Mouse (Mus musculus) bone marrow macrophage, adult 2 months (primary cell): ENCODE data around the gene Zfp605. TPM values are rescaled to one million over a fixed set of nuclear protein-coding genes. Genes with fewer than 3 reads are reported as not detected.
"Not testable (repeated sequence)": the region's sequence is repeated elsewhere in the genome, so short reads cannot be mapped to it uniquely, and the experiment has no call there.

Source experiments
- H3K27ac ChIP-seq: 2 replicates; pipeline ENCODE4 v1.5.1; 2012; ENCODE audit warnings: low read depth, low read length; ENCODE audit not compliant: insufficient read depth
- H3K4me1 ChIP-seq: 2 replicates; pipeline ENCODE4 v1.6.1; 2012; ENCODE audit warnings: low read length; ENCODE audit not compliant: control insufficient read depth, insufficient read depth
- H3K4me3 ChIP-seq: 2 replicates; pipeline ENCODE4 v1.5.1; 2012; ENCODE audit warnings: mild to moderate bottlenecking, low read length, moderate library complexity; ENCODE audit not compliant: insufficient read depth
- CTCF ChIP-seq: IDR thresholded peaks from 2 replicates; pipeline ENCODE4 v1.5.1; 2012; ENCODE audit warnings: low read depth, mild to moderate bottlenecking, low read length, moderate library complexity
- POLR2A ChIP-seq: IDR thresholded peaks from 2 replicates; pipeline ENCODE4 v1.6.1; 2012; ENCODE audit warnings: mild to moderate bottlenecking, low read depth, low read length, borderline replicate concordance
- polyA plus RNA-seq: library from polyadenylated mRNA; stranded (reverse); fragments of >200 nt; gene quantifications from 2 replicates; pipeline ENCODE4 v1.2.4, GENCODE M21; 2012; ENCODE audit not compliant: missing spikeins, insufficient read depth, insufficient read length

Zfp605 gene
- polyA plus RNA-seq, 1 experiment, result 4.5 TPM

- peak within 1 kb of the TSS; percentile 93 for H3K4me3 ChIP-seq
- 0 out of 2 replicates have a peak, but pooled peaks cover 2% of the 10 kb centered on the region for H3K4me1 ChIP-seq
- TF ChIP-seq POLR2A, result no peak; the same call in 1 of the 2 replicates
- TF ChIP-seq CTCF, result no peak
- peak within 1 kb of the TSS; percentile 89 for H3K27ac ChIP-seq
Observed at GRCm38 (mm10) chr5:110107581-110108304, 2.1 kb upstream of the Zfp605 start, which contains the start of gene Gtpbp6. TSS of gene Gtpbp6 (minus strand) at chr5:110108197.

- H3K4me1 ChIP-seq, result 0 out of 2 replicates have a peak, but pooled peaks cover 2% of the 10 kb centered on the region
- TF ChIP-seq CTCF (no peak), POLR2A (no peak)
- no peak overlapping the region for H3K27ac ChIP-seq
- H3K4me3 ChIP-seq, result peak overlapping the region; percentile 93; the same call in 1 of the 2 replicates
Observed at GRCm38 (mm10) chr5:110108305-110108628, 1.6 kb upstream of the Zfp605 start.

GRCm38 (mm10) chr5:110122380-110122779 is 12.5 kb downstream of the Zfp605 start:
- not testable (repeated sequence) for H3K4me1 ChIP-seq, H3K27ac ChIP-seq, H3K4me3 ChIP-seq

GRCm38 (mm10) chr5:110135293-110136086 is 25.6 kb downstream of the Zfp605 start, which contains the start of gene Chfr:
TSS of gene Chfr (plus strand) at chr5:110135842.
- TF ChIP-seq POLR2A, result 0 out of 2 replicates have a peak, but pooled peaks have one; percentile 63
- TF ChIP-seq CTCF, result no peak
- H3K27ac ChIP-seq, result peak within 1 kb of the TSS; percentile 33; the same call in 1 of the 2 replicates
- peak within 1 kb of the TSS; percentile 99 for H3K4me3 ChIP-seq
- peaks cover 3% of the 10 kb centered on the region; the same call in 1 of the 2 replicates for H3K4me1 ChIP-seq

- Histone ChIP-seq H3K27ac (peak overlapping the region; percentile 28; the same call in 1 of the 2 replicates), H3K4me3 (peak overlapping the region; percentile 99), H3K4me1 (peaks cover 3% of the 10 kb centered on the region; the same call in 1 of the 2 replicates)
- TF ChIP-seq CTCF (no peak), POLR2A (no peak)
Observed at GRCm38 (mm10) chr5:110136087-110136464, 26.2 kb downstream of the Zfp605 start.

- no peak overlapping the region for H3K27ac ChIP-seq
- peaks cover 3% of the 10 kb centered on the region; the same call in 1 of the 2 replicates for H3K4me1 ChIP-seq
- H3K4me3 ChIP-seq, result no peak overlapping the region
- TF ChIP-seq POLR2A, result no peak
- TF ChIP-seq CTCF, result no peak
Observed at GRCm38 (mm10) chr5:110137816-110138215, 27.9 kb downstream of the Zfp605 start.

- TF ChIP-seq CTCF (no peak), POLR2A (no peak)
- H3K27ac ChIP-seq, result no peak overlapping the region
- peaks cover 3% of the 10 kb centered on the region; the same call in 1 of the 2 replicates for H3K4me1 ChIP-seq
- H3K4me3 ChIP-seq, result no peak overlapping the region
Observed at GRCm38 (mm10) chr5:110139325-110139724, 29.4 kb downstream of the Zfp605 start.

- TF ChIP-seq CTCF (no peak), POLR2A (no peak)
- Histone ChIP-seq H3K4me3 (no peak overlapping the region), H3K27ac (no peak overlapping the region), H3K4me1 (no peaks in the 10 kb centered on the region)
Observed at GRCm38 (mm10) chr5:110140424-110140823, 30.5 kb downstream of the Zfp605 start.

GRCm38 (mm10) chr5:110142309-110142708 is 32.4 kb downstream of the Zfp605 start:
- no peak overlapping the region for H3K4me3 ChIP-seq
- H3K4me1 ChIP-seq, result no peaks in the 10 kb centered on the region
- H3K27ac ChIP-seq, result no peak overlapping the region
- TF ChIP-seq POLR2A, result no peak
- no peak for TF ChIP-seq CTCF

- H3K4me1 ChIP-seq, result no peaks in the 10 kb centered on the region
- peak; percentile 27; the same call in 1 of the 2 replicates for TF ChIP-seq CTCF
- no peak for TF ChIP-seq POLR2A
- no peak overlapping the region for H3K4me3 ChIP-seq
- H3K27ac ChIP-seq, result no peak overlapping the region
Observed at GRCm38 (mm10) chr5:110143007-110143406, 33.1 kb downstream of the Zfp605 start.
